Comparison of ENCODE assay signal across 8 mouse cellular contexts in the genomic region with DNA sequence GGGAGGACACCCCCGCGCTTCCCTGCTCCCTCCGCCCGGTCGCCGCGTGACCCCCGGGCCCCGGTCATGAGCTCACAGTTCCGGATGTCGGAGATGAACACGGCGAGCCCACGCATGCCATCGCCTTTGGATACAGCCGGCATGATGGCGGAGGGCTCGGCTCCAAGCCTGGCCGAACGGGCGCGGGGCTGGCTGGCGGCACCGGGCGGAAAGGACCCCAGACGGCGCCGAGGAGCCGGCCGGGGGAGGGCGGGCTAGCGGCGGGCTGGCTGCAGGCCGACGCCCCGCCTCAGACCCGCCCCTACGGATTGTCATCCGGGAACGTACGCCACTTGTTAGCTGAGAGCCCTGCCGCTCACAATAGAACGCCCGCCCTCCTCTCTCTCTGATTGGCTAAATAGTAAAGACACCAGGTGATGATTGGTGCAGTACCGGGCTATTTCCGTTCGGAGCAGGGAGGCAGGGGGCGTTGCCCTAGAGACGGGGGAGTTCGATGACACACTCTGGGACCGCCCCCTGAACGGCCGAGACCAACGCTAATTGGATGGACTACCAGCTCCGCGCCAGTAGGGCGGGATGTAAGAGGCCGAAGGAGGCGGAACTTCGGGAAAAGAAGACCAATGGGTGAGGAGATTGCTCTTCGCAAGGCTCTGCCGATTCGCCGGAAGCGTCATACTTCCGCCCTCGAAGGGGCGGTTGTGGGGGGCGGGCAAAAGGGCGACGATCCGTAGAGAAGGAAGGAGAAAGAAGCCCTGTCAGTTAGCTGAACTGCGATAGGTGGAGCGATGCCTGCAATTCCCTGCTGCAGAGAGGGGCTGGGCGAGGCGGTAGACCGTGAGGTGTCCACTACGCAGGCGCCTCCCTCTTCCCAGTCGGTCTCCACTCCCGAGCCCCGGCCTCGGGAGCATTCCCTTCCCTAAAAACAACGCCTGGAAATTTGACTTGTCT. TPM values are rescaled to one million over a fixed set of nuclear protein-coding genes. Genes with fewer than 3 reads are reported as not detected.
DNase-seq lines count a peak whose midpoint lies in the region; ATAC-seq lines count a peak whose summit lies in the region.

Ap2a1 (minus strand) TSS at position 293 of the 948 bp plus-strand sequence.

- peak within 1 kb of the TSS; percentile 98 for H3K9ac ChIP-seq in hindbrain, embryonic 15.5 days

- peak; percentile 99 for ATAC-seq in hindbrain, embryonic 15.5 days (ENCODE audit: low FRiP score, low read depth)

- H3K4me2 ChIP-seq in hindbrain, embryonic 15.5 days = peak within 1 kb of the TSS; percentile 80

- H3K4me3 ChIP-seq in hindbrain, embryonic 15.5 days = peak within 1 kb of the TSS; percentile 92

- no peaks in the 10 kb centered on the region for H3K9me3 ChIP-seq in hindbrain, embryonic 15.5 days

- H3K36me3 ChIP-seq in hindbrain, embryonic 15.5 days = peaks cover 2% of the 10 kb centered on the region; the same call in 1 of the 2 replicates

- peak within 1 kb of the TSS; percentile 96 for H3K27ac ChIP-seq in hindbrain, embryonic 15.5 days (replicated peaks)

- peak; percentile 100 for DNase-seq in T-cell, adult 2 months (ENCODE audit: low spot score)
- DNase-seq in cerebellum, postnatal 36 days = peak; percentile 99
- peak; percentile 99 to 100 for DNase-seq in frontal cortex, postnatal 36 days (ENCODE audit: low spot score in 2 of 2)
- peak; percentile 100 for DNase-seq in left cerebral cortex, adult 11 months (ENCODE audit: low spot score)
- DNase-seq in lung, postnatal 4 days = peak; percentile 100
- DNase-seq in retina, postnatal 7 days (ENCODE audit: low read depth, low spot score) = peak; percentile 100
- peak; percentile 88 for DNase-seq in urinary bladder, adult 2 months (ENCODE audit: low spot score)

- H3K4me1 ChIP-seq in hindbrain, embryonic 15.5 days (replicated peaks) = peaks cover 27% of the 10 kb centered on the region

- under 1% methylated on average over 84 of the region's 84 CpGs for WGBS in hindbrain, embryonic 15.5 days

- H3K27me3 ChIP-seq in hindbrain, embryonic 15.5 days = no peaks in the 10 kb centered on the region

RNA-seq across cellular contexts. Expression of gene Ap2a1, which starts in this region (rescaled TPM):
- 130 and 132 TPM in 2 replicates for polyA plus RNA-seq in hindbrain, embryonic 15.5 days (2015; fragmentation: Nextera tagmentation; extraction: Ambion mirVana)
- polyA plus RNA-seq in urinary bladder, adult 2 months (2012; rRNA removed) = 74.2 and 77.7 TPM in 2 replicates

Comparison
In these comparisons a context has a peak if more than half of its experiments do, and no peak if none do; other contexts are left out.
1. Peak in every context shown above with its lines: DNase-seq, ATAC-seq, H3K4me3 ChIP-seq and H3K27ac ChIP-seq.